Mouse (Mus musculus): ENCODE measurements around the gene Pdpn. TPM values are rescaled to one million over a fixed set of nuclear protein-coding genes. Genes with fewer than 3 reads are reported as not detected.
"Not testable (repeated sequence)": the region's sequence is repeated elsewhere in the genome, so short reads cannot be mapped to it uniquely, and the experiment has no call there.

The Pdpn gene
- polyA plus RNA-seq (2014; fragmentation: Nextera tagmentation; extraction: Ambion mirVana) = 47.4 and 48.7 TPM in 2 replicates

GRCm38 (mm10) chr4:143299325-143300070 lies at the start of gene Pdpn:
Gene Pdpn (minus strand): TSS chr4:143299564.
- H3K36me3 ChIP-seq (ENCODE audit: control insufficient read depth, insufficient read depth, low read length) = no peaks in the 10 kb centered on the region
- peak within 1 kb of the TSS; percentile 51 for H3K4me2 ChIP-seq (replicated peaks; ENCODE audit: low read depth, low read length)
- under 1% methylated on average over 31 of the region's 31 CpGs for WGBS
- peak; percentile 86 for ATAC-seq (ENCODE audit: low FRiP score, low TSS enrichment)
- peaks cover 43% of the 10 kb centered on the region; the same call in 1 of the 2 replicates for H3K4me1 ChIP-seq (ENCODE audit: control insufficient read depth, insufficient read depth, low read length)
- H3K9me3 ChIP-seq (ENCODE audit: control insufficient read depth, low read length) = no peaks in the 10 kb centered on the region
- H3K9ac ChIP-seq (ENCODE audit: low read depth, low read length) = peak within 1 kb of the TSS; percentile 20; the same call in 1 of the 2 replicates
- no peak within 1 kb of the TSS; the same call in 1 of the 2 replicates for H3K27ac ChIP-seq (ENCODE audit: low read depth, low read length)
- no peaks in the 10 kb centered on the region for H3K27me3 ChIP-seq (ENCODE audit: control insufficient read depth, insufficient read depth, low read length)
- H3K4me3 ChIP-seq (ENCODE audit: low read length) = peak within 1 kb of the TSS; percentile 42

- H3K4me2 ChIP-seq (replicated peaks; ENCODE audit: low read depth, low read length) = no peak overlapping the region
- H3K36me3 ChIP-seq (ENCODE audit: control insufficient read depth, insufficient read depth, low read length) = no peaks in the 10 kb centered on the region
- no peak overlapping the region for H3K27ac ChIP-seq (ENCODE audit: low read depth, low read length)
- no peaks in the 10 kb centered on the region for H3K9me3 ChIP-seq (ENCODE audit: control insufficient read depth, low read length)
- H3K27me3 ChIP-seq (ENCODE audit: control insufficient read depth, insufficient read depth, low read length) = peaks cover 44% of the 10 kb centered on the region
- no peak for ATAC-seq (ENCODE audit: low FRiP score, low TSS enrichment)
- H3K4me1 ChIP-seq (ENCODE audit: control insufficient read depth, insufficient read depth, low read length) = peaks cover 5% of the 10 kb centered on the region; the same call in 1 of the 2 replicates
- H3K9ac ChIP-seq (ENCODE audit: low read depth, low read length) = no peak overlapping the region
- H3K4me3 ChIP-seq (ENCODE audit: low read length) = no peak overlapping the region
- WGBS = 30% methylated on average over 5 of the region's 5 CpGs
Observed at GRCm38 (mm10) chr4:143348678-143349077, 49.3 kb upstream of the Pdpn start.

GRCm38 (mm10) chr4:143345491-143345890 lies 46.1 kb upstream of the Pdpn start:
- not testable (repeated sequence) for ATAC-seq (ENCODE audit: low FRiP score, low TSS enrichment); H3K27ac ChIP-seq (ENCODE audit: low read depth, low read length); H3K9me3 ChIP-seq (ENCODE audit: control insufficient read depth, low read length); H3K9ac ChIP-seq (ENCODE audit: low read depth, low read length); H3K4me3 ChIP-seq (ENCODE audit: low read length); H3K4me1 ChIP-seq (ENCODE audit: control insufficient read depth, insufficient read depth, low read length); H3K36me3 ChIP-seq (ENCODE audit: control insufficient read depth, insufficient read depth, low read length); H3K4me2 ChIP-seq (replicated peaks; ENCODE audit: low read depth, low read length)
- peaks cover 29% of the 10 kb centered on the region for H3K27me3 ChIP-seq (ENCODE audit: control insufficient read depth, insufficient read depth, low read length)
- 84% methylated on average over 5 of the region's 5 CpGs for WGBS

- Histone ChIP-seq H3K27ac (ENCODE audit: low read depth, low read length) (no peak overlapping the region), H3K9me3 (ENCODE audit: control insufficient read depth, low read length) (no peaks in the 10 kb centered on the region), H3K27me3 (ENCODE audit: control insufficient read depth, insufficient read depth, low read length) (no peaks in the 10 kb centered on the region), H3K4me2 (replicated peaks; ENCODE audit: low read depth, low read length) (no peak overlapping the region), H3K4me1 (ENCODE audit: control insufficient read depth, insufficient read depth, low read length) (no peaks in the 10 kb centered on the region), H3K9ac (ENCODE audit: low read depth, low read length) (no peak overlapping the region), H3K36me3 (ENCODE audit: control insufficient read depth, insufficient read depth, low read length) (no peaks in the 10 kb centered on the region), H3K4me3 (ENCODE audit: low read length) (no peak overlapping the region)
- 80% methylated on average over 7 of the region's 7 CpGs for WGBS
- no peak for ATAC-seq (ENCODE audit: low FRiP score, low TSS enrichment)
Observed at GRCm38 (mm10) chr4:143341470-143341869, 42.1 kb upstream of the Pdpn start.

- Histone ChIP-seq H3K9ac (ENCODE audit: low read depth, low read length) (no peak overlapping the region), H3K9me3 (ENCODE audit: control insufficient read depth, low read length) (no peaks in the 10 kb centered on the region), H3K4me1 (ENCODE audit: control insufficient read depth, insufficient read depth, low read length) (no peaks in the 10 kb centered on the region), H3K27me3 (ENCODE audit: control insufficient read depth, insufficient read depth, low read length) (no peaks in the 10 kb centered on the region), H3K36me3 (ENCODE audit: control insufficient read depth, insufficient read depth, low read length) (no peaks in the 10 kb centered on the region), H3K27ac (ENCODE audit: low read depth, low read length) (no peak overlapping the region), H3K4me2 (replicated peaks; ENCODE audit: low read depth, low read length) (no peak overlapping the region), H3K4me3 (ENCODE audit: low read length) (no peak overlapping the region)
- 87% methylated on average over 13 of the region's 13 CpGs for WGBS
- ATAC-seq (ENCODE audit: low FRiP score, low TSS enrichment) = no peak
Observed at GRCm38 (mm10) chr4:143339808-143340207, 40.4 kb upstream of the Pdpn start.

- ATAC-seq (ENCODE audit: low FRiP score, low TSS enrichment) = no peak
- WGBS = 36% methylated on average over 2 of the region's 2 CpGs
- Histone ChIP-seq H3K27ac (ENCODE audit: low read depth, low read length) (no peak overlapping the region), H3K36me3 (ENCODE audit: control insufficient read depth, insufficient read depth, low read length) (no peaks in the 10 kb centered on the region), H3K27me3 (ENCODE audit: control insufficient read depth, insufficient read depth, low read length) (no peaks in the 10 kb centered on the region), H3K4me1 (ENCODE audit: control insufficient read depth, insufficient read depth, low read length) (no peaks in the 10 kb centered on the region), H3K9me3 (ENCODE audit: control insufficient read depth, low read length) (no peaks in the 10 kb centered on the region), H3K4me3 (ENCODE audit: low read length) (no peak overlapping the region), H3K9ac (ENCODE audit: low read depth, low read length) (no peak overlapping the region), H3K4me2 (replicated peaks; ENCODE audit: low read depth, low read length) (no peak overlapping the region)
Observed at GRCm38 (mm10) chr4:143336096-143336495, 36.7 kb upstream of the Pdpn start.

- WGBS = 86% methylated on average over 17 of the region's 17 CpGs
- ATAC-seq (ENCODE audit: low FRiP score, low TSS enrichment) = no peak
- H3K27ac ChIP-seq (ENCODE audit: low read depth, low read length) = no peak overlapping the region
- no peak overlapping the region for H3K9ac ChIP-seq (ENCODE audit: low read depth, low read length)
- no peaks in the 10 kb centered on the region for H3K27me3 ChIP-seq (ENCODE audit: control insufficient read depth, insufficient read depth, low read length)
- H3K9me3 ChIP-seq (ENCODE audit: control insufficient read depth, low read length) = no peaks in the 10 kb centered on the region
- H3K36me3 ChIP-seq (ENCODE audit: control insufficient read depth, insufficient read depth, low read length) = no peaks in the 10 kb centered on the region
- H3K4me3 ChIP-seq (ENCODE audit: low read length) = no peak overlapping the region
- H3K4me2 ChIP-seq (replicated peaks; ENCODE audit: low read depth, low read length) = no peak overlapping the region
- no peaks in the 10 kb centered on the region for H3K4me1 ChIP-seq (ENCODE audit: control insufficient read depth, insufficient read depth, low read length)
Observed at GRCm38 (mm10) chr4:143334995-143335394, 35.6 kb upstream of the Pdpn start.

- Histone ChIP-seq H3K36me3 (ENCODE audit: control insufficient read depth, insufficient read depth, low read length) (no peaks in the 10 kb centered on the region), H3K4me2 (replicated peaks; ENCODE audit: low read depth, low read length) (no peak overlapping the region), H3K27me3 (ENCODE audit: control insufficient read depth, insufficient read depth, low read length) (no peaks in the 10 kb centered on the region), H3K4me3 (ENCODE audit: low read length) (no peak overlapping the region), H3K9me3 (ENCODE audit: control insufficient read depth, low read length) (no peaks in the 10 kb centered on the region), H3K4me1 (ENCODE audit: control insufficient read depth, insufficient read depth, low read length) (no peaks in the 10 kb centered on the region), H3K27ac (ENCODE audit: low read depth, low read length) (no peak overlapping the region), H3K9ac (ENCODE audit: low read depth, low read length) (no peak overlapping the region)
- 22% methylated on average over 5 of the region's 5 CpGs for WGBS
- ATAC-seq (ENCODE audit: low FRiP score, low TSS enrichment) = peak; percentile 37; the same call in 1 of the 2 replicates
Observed at GRCm38 (mm10) chr4:143334145-143334544, 34.8 kb upstream of the Pdpn start.

GRCm38 (mm10) chr4:143331787-143332186 lies 32.4 kb upstream of the Pdpn start:
- H3K9ac ChIP-seq (ENCODE audit: low read depth, low read length) = no peak overlapping the region
- H3K4me3 ChIP-seq (ENCODE audit: low read length) = no peak overlapping the region
- WGBS = 57% methylated on average over 1 of the region's 1 CpGs
- no peaks in the 10 kb centered on the region for H3K9me3 ChIP-seq (ENCODE audit: control insufficient read depth, low read length)
- H3K4me2 ChIP-seq (replicated peaks; ENCODE audit: low read depth, low read length) = no peak overlapping the region
- ATAC-seq (ENCODE audit: low FRiP score, low TSS enrichment) = no peak
- H3K36me3 ChIP-seq (ENCODE audit: control insufficient read depth, insufficient read depth, low read length) = no peaks in the 10 kb centered on the region
- H3K27me3 ChIP-seq (ENCODE audit: control insufficient read depth, insufficient read depth, low read length) = no peaks in the 10 kb centered on the region
- no peak overlapping the region for H3K27ac ChIP-seq (ENCODE audit: low read depth, low read length)
- H3K4me1 ChIP-seq (ENCODE audit: control insufficient read depth, insufficient read depth, low read length) = no peaks in the 10 kb centered on the region
